Mouse (Mus musculus): ENCODE measurements around the gene Tomm6. TPM values are rescaled to one million over a fixed set of nuclear protein-coding genes. Genes with fewer than 3 reads are reported as not detected.

The Tomm6 gene
- polyA plus RNA-seq, 1 experiment from 2014 or later: 418 TPM

GRCm38 (mm10) chr17:47693671-47694441, 5.7 kb upstream of the Tomm6 start:
- Histone ChIP-seq H3K4me3 (peak overlapping the region; percentile 68), H3K27me3 (peaks cover 13% of the 10 kb centered on the region), H3K4me2 (peak overlapping the region; percentile 75), H3K27ac (no peak overlapping the region), H3K9me3 (no peaks in the 10 kb centered on the region), H3K4me1 (peaks cover 30% of the 10 kb centered on the region), H3K9ac (peak overlapping the region; percentile 88), H3K36me3 (peaks cover 7% of the 10 kb centered on the region)
- no peak for ATAC-seq (ENCODE audit: insufficient number of reproducible peaks, insufficient read depth, low FRiP score, low TSS enrichment, low read depth)
- 36% methylated on average over 13 of the region's 13 CpGs for WGBS

- Histone ChIP-seq H3K4me2 (no peak overlapping the region), H3K27me3 (peaks cover 13% of the 10 kb centered on the region), H3K4me1 (peaks cover 37% of the 10 kb centered on the region), H3K27ac (no peak overlapping the region), H3K9ac (no peak overlapping the region), H3K4me3 (no peak overlapping the region), H3K9me3 (no peaks in the 10 kb centered on the region), H3K36me3 (no peaks in the 10 kb centered on the region; the same call in 1 of the 2 replicates)
- 90% methylated on average over 3 of the region's 3 CpGs for WGBS
- ATAC-seq (ENCODE audit: insufficient number of reproducible peaks, insufficient read depth, low FRiP score, low TSS enrichment, low read depth): no peak
These were observed 3.5 kb upstream of the Tomm6 start for GRCm38 (mm10) chr17:47691650-47692049.

GRCm38 (mm10) chr17:47689894-47690293, 1.7 kb upstream of the Tomm6 start:
- H3K4me3 ChIP-seq: peak overlapping the region; percentile 89
- WGBS: 81% methylated on average over 8 of the region's 8 CpGs
- ATAC-seq (ENCODE audit: insufficient number of reproducible peaks, insufficient read depth, low FRiP score, low TSS enrichment, low read depth): no peak
- peaks cover 13% of the 10 kb centered on the region for H3K27me3 ChIP-seq
- H3K9ac ChIP-seq: no peak overlapping the region
- peaks cover 34% of the 10 kb centered on the region for H3K4me1 ChIP-seq
- no peaks in the 10 kb centered on the region for H3K9me3 ChIP-seq
- H3K4me2 ChIP-seq: peak overlapping the region; percentile 98
- peaks cover 12% of the 10 kb centered on the region for H3K36me3 ChIP-seq
- no peak overlapping the region for H3K27ac ChIP-seq

- peaks cover 12% of the 10 kb centered on the region for H3K27me3 ChIP-seq
These were observed 706 bp upstream of the Tomm6 start, which contains the start of gene Frs3 for GRCm38 (mm10) chr17:47688608-47689575. TSS of gene Frs3 (plus strand) at chr17:47689030.

GRCm38 (mm10) chr17:47687409-47688343, 510 bp downstream of the Tomm6 start:
- peak; percentile 76 for ATAC-seq (ENCODE audit: insufficient number of reproducible peaks, insufficient read depth, low FRiP score, low TSS enrichment, low read depth)
- under 1% methylated on average over 70 of the region's 70 CpGs for WGBS

More at GRCm38 (mm10) chr17:47688608-47689575, 706 bp upstream of the Tomm6 start, which contains the start of gene Frs3:
- peak; percentile 68 for ATAC-seq (ENCODE audit: insufficient number of reproducible peaks, insufficient read depth, low FRiP score, low TSS enrichment, low read depth)
- Histone ChIP-seq H3K4me3 (peak within 1 kb of the TSS; percentile 89), H3K4me2 (peak within 1 kb of the TSS; percentile 98), H3K9ac (peak within 1 kb of the TSS; percentile 86), H3K27ac (peak within 1 kb of the TSS; percentile 86), H3K4me1 (peaks cover 28% of the 10 kb centered on the region), H3K36me3 (peaks cover 22% of the 10 kb centered on the region), H3K9me3 (no peaks in the 10 kb centered on the region)
- WGBS: 2% methylated on average over 57 of the region's 58 CpGs

GRCm38 (mm10) chr17:47682836-47683235, 5.3 kb downstream of the Tomm6 start:
- Histone ChIP-seq H3K4me3 (no peak overlapping the region), H3K36me3 (peaks cover 79% of the 10 kb centered on the region), H3K9me3 (no peaks in the 10 kb centered on the region), H3K4me1 (peaks cover 8% of the 10 kb centered on the region), H3K4me2 (no peak overlapping the region), H3K27ac (no peak overlapping the region), H3K9ac (no peak overlapping the region), H3K27me3 (no peaks in the 10 kb centered on the region)
- WGBS: 89% methylated on average over 4 of the region's 4 CpGs
- ATAC-seq (ENCODE audit: insufficient number of reproducible peaks, insufficient read depth, low FRiP score, low TSS enrichment, low read depth): no peak

More at GRCm38 (mm10) chr17:47687409-47688343, 510 bp downstream of the Tomm6 start:
- Histone ChIP-seq H3K9ac (peak overlapping the region; percentile 86), H3K27ac (peak overlapping the region; percentile 86), H3K27me3 (peaks cover 2% of the 10 kb centered on the region; the same call in 1 of the 2 replicates), H3K4me2 (peak overlapping the region; percentile 98), H3K9me3 (no peaks in the 10 kb centered on the region), H3K36me3 (peaks cover 34% of the 10 kb centered on the region), H3K4me3 (peak overlapping the region; percentile 89), H3K4me1 (peaks cover 25% of the 10 kb centered on the region)

GRCm38 (mm10) chr17:47678702-47679101, 9.5 kb downstream of the Tomm6 start:
- Histone ChIP-seq H3K36me3 (peaks cover 75% of the 10 kb centered on the region), H3K27me3 (no peaks in the 10 kb centered on the region), H3K4me1 (no peaks in the 10 kb centered on the region; the same call in 1 of the 2 replicates), H3K27ac (no peak overlapping the region), H3K9me3 (no peaks in the 10 kb centered on the region), H3K4me2 (no peak overlapping the region), H3K4me3 (no peak overlapping the region), H3K9ac (no peak overlapping the region)
- 85% methylated on average over 5 of the region's 5 CpGs for WGBS
- no peak for ATAC-seq (ENCODE audit: insufficient number of reproducible peaks, insufficient read depth, low FRiP score, low TSS enrichment, low read depth)

GRCm38 (mm10) chr17:47678238-47678637, 9.9 kb downstream of the Tomm6 start:
- Histone ChIP-seq H3K36me3 (peaks cover 73% of the 10 kb centered on the region), H3K4me1 (peaks cover under 1% of the 10 kb centered on the region; the same call in 1 of the 2 replicates)
- WGBS: 87% methylated on average over 5 of the region's 5 CpGs

GRCm38 (mm10) chr17:47676581-47676980, 11.6 kb downstream of the Tomm6 start:
- no peak overlapping the region for H3K4me2 ChIP-seq
- H3K36me3 ChIP-seq: peaks cover 61% of the 10 kb centered on the region
- H3K4me3 ChIP-seq: no peak overlapping the region
- peaks cover 15% of the 10 kb centered on the region for H3K4me1 ChIP-seq
- WGBS: 21% methylated on average over 9 of the region's 9 CpGs
- no peak for ATAC-seq (ENCODE audit: insufficient number of reproducible peaks, insufficient read depth, low FRiP score, low TSS enrichment, low read depth)
- H3K27me3 ChIP-seq: peaks cover 14% of the 10 kb centered on the region
- H3K9ac ChIP-seq: no peak overlapping the region; the same call in 1 of the 2 replicates
- no peaks in the 10 kb centered on the region for H3K9me3 ChIP-seq
- H3K27ac ChIP-seq: no peak overlapping the region

More at GRCm38 (mm10) chr17:47678238-47678637, 9.9 kb downstream of the Tomm6 start:
- Histone ChIP-seq H3K27me3 (peaks cover under 1% of the 10 kb centered on the region), H3K27ac (no peak overlapping the region), H3K4me3 (no peak overlapping the region), H3K9ac (no peak overlapping the region), H3K4me2 (no peak overlapping the region), H3K9me3 (no peaks in the 10 kb centered on the region)
- no peak for ATAC-seq (ENCODE audit: insufficient number of reproducible peaks, insufficient read depth, low FRiP score, low TSS enrichment, low read depth)

- Histone ChIP-seq H3K4me1 (peaks cover 15% of the 10 kb centered on the region), H3K9me3 (no peaks in the 10 kb centered on the region), H3K4me2 (peak overlapping the region; percentile 89), H3K4me3 (peak overlapping the region; percentile 47), H3K36me3 (peaks cover 23% of the 10 kb centered on the region), H3K27me3 (peaks cover 24% of the 10 kb centered on the region), H3K27ac (no peak overlapping the region), H3K9ac (peak overlapping the region; percentile 74)
- WGBS: 5% methylated on average over 60 of the region's 68 CpGs
- ATAC-seq (ENCODE audit: insufficient number of reproducible peaks, insufficient read depth, low FRiP score, low TSS enrichment, low read depth): peak; percentile 49; the same call in 1 of the 2 replicates
These were observed 15.7 kb downstream of the Tomm6 start for GRCm38 (mm10) chr17:47672311-47673111.
